ENCODE assay signal across 8 mouse cellular contexts in the genomic region with DNA sequence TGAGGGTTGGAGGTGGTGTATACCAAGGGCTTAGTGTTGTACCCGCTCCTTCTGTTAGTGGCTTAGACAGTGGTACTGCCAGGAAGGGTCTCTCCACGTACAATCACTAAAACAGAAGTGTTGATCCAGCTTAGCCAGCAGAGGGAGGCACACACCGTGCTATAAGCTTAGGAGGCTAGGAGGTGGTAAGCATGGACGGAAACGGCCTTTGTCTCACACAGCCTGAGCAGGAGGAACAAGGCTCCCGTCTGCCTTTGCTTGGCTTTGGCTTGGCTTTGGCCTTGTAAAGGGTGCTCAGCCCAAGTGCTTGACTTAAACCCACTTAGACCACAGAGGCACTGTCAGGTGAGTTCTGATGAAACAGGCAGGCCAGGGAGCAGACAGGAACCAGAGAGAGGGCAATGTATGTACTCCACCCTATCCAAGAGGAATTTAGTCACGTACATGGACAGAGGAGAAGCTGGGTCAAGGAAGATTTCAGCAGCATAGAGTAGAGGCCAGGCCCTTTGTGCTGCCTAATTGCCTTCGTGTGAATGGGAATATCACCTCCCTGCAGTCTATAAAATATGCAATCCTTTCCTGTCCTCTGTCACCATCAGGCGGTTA. TPM values are rescaled to one million over a fixed set of nuclear protein-coding genes. Genes with fewer than 3 reads are reported as not detected.
DNase-seq lines count a peak whose midpoint lies in the region; ATAC-seq lines count a peak whose summit lies in the region.

No protein-coding gene starts in this region.

- DNase-seq in 3134 (ENCODE audit: extremely low read depth, insufficient read length, low spot score), result peak; percentile 21
- peak; percentile 90 for DNase-seq in adipocyte (ENCODE audit: low spot score)
- peak; percentile 91 for DNase-seq in embryonic facial prominence, embryonic 14.5 days (ENCODE audit: low spot score)
- peak; percentile 91 for DNase-seq in heart, embryonic 10.5 days (ENCODE audit: low spot score)
- DNase-seq in kidney, adult 9 months, result peak; percentile 71
- peak; percentile 29 to 63 for DNase-seq in natural killer cell, adult 2 months (ENCODE audit: low spot score in 2 of 2)

- H3K4me1 ChIP-seq in embryonic facial prominence, embryonic 14.5 days (ENCODE audit: control insufficient read depth, insufficient read depth, low read length), result no peaks in the 10 kb centered on the region
- H3K4me1 ChIP-seq in heart, embryonic 10.5 days, result peaks cover 7% of the 10 kb centered on the region; the same call in 1 of the 2 replicates
- peaks cover 14% of the 10 kb centered on the region for H3K4me1 ChIP-seq in limb, embryonic 15.5 days
- no peaks in the 10 kb centered on the region for H3K4me1 ChIP-seq in stomach, embryonic 14.5 days (ENCODE audit: control insufficient read depth, insufficient read depth, low read length)

- peak overlapping the region; percentile 31; the same call in 1 of the 2 replicates for H3K4me2 ChIP-seq in embryonic facial prominence, embryonic 14.5 days (ENCODE audit: low read depth, low read length)
- H3K4me2 ChIP-seq in limb, embryonic 15.5 days, result peak overlapping the region; percentile 39
- H3K4me2 ChIP-seq in stomach, embryonic 14.5 days (replicated peaks; ENCODE audit: low read depth, low read length), result no peak overlapping the region

- H3K36me3 ChIP-seq in embryonic facial prominence, embryonic 14.5 days (ENCODE audit: control insufficient read depth, insufficient read depth, low read length), result no peaks in the 10 kb centered on the region
- no peaks in the 10 kb centered on the region for H3K36me3 ChIP-seq in heart, embryonic 10.5 days
- H3K36me3 ChIP-seq in limb, embryonic 15.5 days, result no peaks in the 10 kb centered on the region
- H3K36me3 ChIP-seq in stomach, embryonic 14.5 days (ENCODE audit: control insufficient read depth, insufficient read depth, low read length), result no peaks in the 10 kb centered on the region

- no peaks in the 10 kb centered on the region for H3K27me3 ChIP-seq in embryonic facial prominence, embryonic 14.5 days (replicated peaks; ENCODE audit: control insufficient read depth, insufficient read depth, low read length)
- H3K27me3 ChIP-seq in heart, embryonic 10.5 days (ENCODE audit: insufficient read depth, poor library complexity, severe bottlenecking), result no peaks in the 10 kb centered on the region
- no peaks in the 10 kb centered on the region; the same call in 1 of the 2 replicates for H3K27me3 ChIP-seq in limb, embryonic 15.5 days
- H3K27me3 ChIP-seq in stomach, embryonic 14.5 days (ENCODE audit: control insufficient read depth, insufficient read depth, low read length), result no peaks in the 10 kb centered on the region

- no peak overlapping the region for H3K4me3 ChIP-seq in embryonic facial prominence, embryonic 14.5 days (ENCODE audit: low read depth, low read length)
- no peak overlapping the region for H3K4me3 ChIP-seq in heart, embryonic 10.5 days
- H3K4me3 ChIP-seq in limb, embryonic 15.5 days, result peak overlapping the region; percentile 6
- no peak overlapping the region for H3K4me3 ChIP-seq in stomach, embryonic 14.5 days (ENCODE audit: low read depth, low read length)

- no peak overlapping the region for H3K9ac ChIP-seq in embryonic facial prominence, embryonic 14.5 days (ENCODE audit: low read depth, low read length)
- H3K9ac ChIP-seq in limb, embryonic 15.5 days, result no peak overlapping the region
- H3K9ac ChIP-seq in stomach, embryonic 14.5 days (replicated peaks; ENCODE audit: low read depth, low read length), result no peak overlapping the region

- ATAC-seq in embryonic facial prominence, embryonic 14.5 days (ENCODE audit: low read depth), result peak; percentile 96
- ATAC-seq in limb, embryonic 15.5 days (ENCODE audit: insufficient number of reproducible peaks, low FRiP score, low TSS enrichment, low read depth), result peak; percentile 81; the same call in 1 of the 2 replicates
- ATAC-seq in stomach, embryonic 14.5 days (ENCODE audit: insufficient number of reproducible peaks, insufficient read depth, low FRiP score, low read depth), result peak; percentile 85

- WGBS in embryonic facial prominence, embryonic 14.5 days, result 26% methylated on average over 9 of the region's 9 CpGs
- 27% methylated on average over 9 of the region's 9 CpGs for WGBS in heart, embryonic 10.5 days
- WGBS in limb, embryonic 15.5 days, result 22% methylated on average over 9 of the region's 9 CpGs
- WGBS in stomach, embryonic 14.5 days, result 29% methylated on average over 9 of the region's 9 CpGs

- no peaks in the 10 kb centered on the region for H3K9me3 ChIP-seq in embryonic facial prominence, embryonic 14.5 days (ENCODE audit: control insufficient read depth, low read length)
- H3K9me3 ChIP-seq in heart, embryonic 10.5 days, result no peaks in the 10 kb centered on the region
- H3K9me3 ChIP-seq in limb, embryonic 15.5 days, result no peaks in the 10 kb centered on the region
- H3K9me3 ChIP-seq in stomach, embryonic 14.5 days (ENCODE audit: control insufficient read depth, low read depth, low read length), result no peaks in the 10 kb centered on the region

- no peak overlapping the region for H3K27ac ChIP-seq in embryonic facial prominence, embryonic 14.5 days (replicated peaks; ENCODE audit: low read depth, low read length)
- peak overlapping the region; percentile 38; the same call in 1 of the 2 replicates for H3K27ac ChIP-seq in heart, embryonic 10.5 days
- H3K27ac ChIP-seq in limb, embryonic 15.5 days, result no peak overlapping the region
- no peak overlapping the region for H3K27ac ChIP-seq in stomach, embryonic 14.5 days (ENCODE audit: low read length)

RNA-seq across cellular contexts. Expression of gene Akr1b3, which starts 24.3 kb away (rescaled TPM):
- polyA plus RNA-seq in embryonic facial prominence, embryonic 14.5 days (2014; fragmentation: Nextera tagmentation; extraction: Ambion mirVana), result 182 and 187 TPM in 2 replicates
- 232 and 247 TPM in 2 replicates for polyA plus RNA-seq in heart, embryonic 10.5 days (2016; fragmentation: Nextera tagmentation; extraction: Ambion mirVana)
- 140 and 166 TPM in 2 replicates for polyA plus RNA-seq in limb, embryonic 15.5 days (2015; fragmentation: Nextera tagmentation; extraction: Ambion mirVana)
- polyA plus RNA-seq in stomach, embryonic 14.5 days (2014; fragmentation: Nextera tagmentation; extraction: Ambion mirVana), result 130 and 134 TPM in 2 replicates

Comparison
In these comparisons a context has a peak if more than half of its experiments do, and no peak if none do; other contexts are left out.
1. DNase-seq: peak in every context shown above with its lines; median percentile 91 in embryonic facial prominence, embryonic 14.5 days; 91 in heart, embryonic 10.5 days; 90 in adipocyte; 71 in kidney, adult 9 months; 46 in natural killer cell, adult 2 months; 21 in 3134.